Mouse (Mus musculus) stomach, postnatal 0 days (tissue): ENCODE measurements around the gene AC161166.1.
"Not testable (repeated sequence)": the region's sequence is repeated elsewhere in the genome, so short reads cannot be mapped to it uniquely, and the experiment has no call there.

ENCODE experiments used
- CTCF ChIP-seq: IDR thresholded peaks from 2 replicates; pipeline ENCODE4 v1.5.1; 2016; ENCODE audit warnings: antibody characterized with exemption, low read depth, mild to moderate bottlenecking, moderate library complexity
- EP300 ChIP-seq: optimal IDR thresholded peaks from 2 replicates; pipeline ENCODE3; 2016; ENCODE audit warnings: antibody characterized with exemption

DNA sequence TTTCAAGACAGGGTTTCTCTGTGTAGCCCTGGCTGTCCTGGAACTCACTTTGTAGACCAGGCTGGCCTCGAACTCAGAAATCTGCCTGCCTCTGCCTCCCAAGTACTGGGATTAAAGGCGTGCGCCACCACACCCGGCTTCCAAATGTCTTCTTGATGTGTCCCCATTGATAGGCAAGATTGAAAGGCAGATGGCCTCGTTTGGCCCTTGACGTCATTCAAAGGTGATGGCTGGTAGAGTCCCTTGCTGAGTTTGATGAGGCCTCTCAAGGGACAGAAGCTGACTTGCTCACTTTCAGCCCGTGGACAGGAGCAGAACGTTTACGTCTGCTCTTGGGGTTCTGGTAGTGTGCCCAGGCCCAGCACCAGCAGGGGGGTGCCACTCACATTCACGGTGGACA, 7.8 kb upstream of the AC161166.1 start:
- TF ChIP-seq CTCF, EP300: not testable (repeated sequence)
